Mouse (Mus musculus) brain, embryonic 18.5 days (tissue): Measurements from ENCODE around the gene Serpini2.
"Not testable (repeated sequence)": the region's sequence is repeated elsewhere in the genome, so short reads cannot be mapped to it uniquely, and the experiment has no call there.

Source experiments
- DNase-seq: peaks from one replicate; pipeline ENCODE4 v3.0.0-alpha.2; 2012; ENCODE audit warnings: low read depth, low spot score

Gene Serpini2

DNA sequence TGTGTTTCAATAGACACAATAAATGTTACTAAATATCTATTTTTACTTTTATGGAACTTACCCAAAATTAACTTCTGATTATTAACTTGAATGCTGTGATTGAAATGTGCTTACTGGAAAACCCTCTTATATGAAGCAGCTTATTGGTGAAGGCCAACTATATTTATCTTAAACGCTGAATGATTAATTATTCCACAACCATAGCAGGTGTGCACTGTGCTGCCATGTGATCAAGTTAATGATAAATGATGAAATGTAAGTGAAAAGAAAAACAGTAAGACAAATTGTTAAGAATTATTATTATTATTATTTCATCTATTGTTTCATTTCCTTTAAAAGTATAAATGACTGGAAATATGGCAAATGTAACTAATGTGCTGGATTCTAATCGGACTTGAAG, at the start of gene Serpini2:
TSS of gene Serpini2 (minus strand) at position 101 of the 400 bp plus-strand sequence.
- no peak for DNase-seq

GRCm38 (mm10) chr3:75308861-75309260, 39.0 kb upstream of the Serpini2 start:
- DNase-seq = no peak

- no peak for DNase-seq
These were observed 38.4 kb upstream of the Serpini2 start for GRCm38 (mm10) chr3:75308228-75308627.

DNA sequence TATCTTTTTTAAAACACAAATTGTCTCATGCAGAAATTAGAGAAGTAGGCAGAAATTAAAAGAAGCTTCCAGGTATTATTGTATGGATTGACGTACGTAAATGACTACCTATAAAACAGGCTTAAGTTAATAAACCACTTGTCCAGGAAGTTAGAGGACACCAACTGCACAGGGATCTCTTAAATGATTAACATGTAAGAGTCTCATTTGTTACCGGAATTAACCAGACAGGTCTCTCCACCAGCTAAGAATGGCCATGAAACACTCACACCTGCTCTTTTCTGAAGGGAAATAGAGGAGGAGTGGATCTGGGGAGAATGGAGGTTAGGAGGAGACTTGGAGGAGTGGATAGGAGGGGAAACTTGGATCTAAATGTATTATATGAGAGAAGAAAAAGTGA, 35.7 kb upstream of the Serpini2 start:
- no peak for DNase-seq

DNA sequence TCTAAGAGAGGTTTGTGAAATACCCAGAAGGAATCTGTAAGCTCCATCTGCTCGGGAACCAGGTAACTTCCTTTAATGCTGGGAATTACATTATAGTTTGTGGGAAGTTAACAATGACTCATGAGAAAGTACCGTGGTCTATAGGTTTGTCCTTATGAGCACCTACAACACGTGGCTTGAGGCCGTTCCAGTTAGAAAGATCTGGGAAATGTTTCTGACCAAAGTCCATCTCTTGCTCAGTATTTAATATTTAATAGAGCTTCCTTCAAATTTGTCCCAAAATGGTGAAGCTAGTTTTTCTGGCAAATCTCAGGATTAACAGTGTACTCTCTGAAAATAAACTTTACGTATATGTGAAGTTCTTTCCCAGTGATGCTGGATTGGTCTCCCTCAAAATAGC, 34.7 kb upstream of the Serpini2 start:
- no peak for DNase-seq

- no peak for DNase-seq
These were observed 31.2 kb upstream of the Serpini2 start for GRCm38 (mm10) chr3:75301072-75301471.

DNA sequence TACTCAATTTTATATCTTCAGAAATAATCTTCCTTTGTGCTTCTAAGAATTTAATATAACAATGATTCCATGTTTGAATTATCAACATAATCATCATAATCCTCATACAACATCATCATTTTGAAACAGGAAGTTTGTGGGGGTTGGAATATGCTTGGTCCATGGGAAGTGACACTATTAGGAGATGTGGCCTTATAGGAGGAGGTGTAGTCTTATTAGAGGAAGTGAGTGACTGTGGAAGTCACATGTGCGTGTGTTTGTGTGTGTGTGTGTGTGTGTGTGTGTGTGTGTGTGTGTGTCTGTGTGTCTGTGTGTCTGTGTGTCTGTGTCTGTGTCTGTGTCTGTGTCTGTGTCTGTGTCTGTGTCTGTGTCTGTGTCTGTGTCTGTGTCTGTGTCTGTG, 29.6 kb upstream of the Serpini2 start:
- DNase-seq = not testable (repeated sequence)

DNA sequence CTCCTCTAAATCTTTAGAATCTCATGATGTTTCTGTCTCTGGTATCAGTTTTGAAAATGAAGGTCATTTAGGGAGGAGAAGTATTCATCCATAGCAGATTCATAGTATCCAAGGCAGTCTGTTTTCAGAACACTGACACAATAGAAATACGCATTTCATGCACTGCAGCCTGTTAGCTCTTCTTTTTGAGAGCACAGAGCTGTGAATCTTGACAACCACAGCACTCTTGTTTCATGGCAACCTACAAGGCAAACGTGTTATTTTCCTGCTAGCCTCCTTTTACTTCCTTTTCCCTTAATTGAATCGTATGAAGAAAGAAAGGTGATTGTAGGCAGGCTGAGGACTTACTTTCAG, 27.9 kb upstream of the Serpini2 start:
- no peak for DNase-seq

- no peak for DNase-seq
These were observed 27.3 kb upstream of the Serpini2 start for GRCm38 (mm10) chr3:75297026-75297757.

GRCm38 (mm10) chr3:75293243-75293642, 23.4 kb upstream of the Serpini2 start:
- DNase-seq = no peak

DNA sequence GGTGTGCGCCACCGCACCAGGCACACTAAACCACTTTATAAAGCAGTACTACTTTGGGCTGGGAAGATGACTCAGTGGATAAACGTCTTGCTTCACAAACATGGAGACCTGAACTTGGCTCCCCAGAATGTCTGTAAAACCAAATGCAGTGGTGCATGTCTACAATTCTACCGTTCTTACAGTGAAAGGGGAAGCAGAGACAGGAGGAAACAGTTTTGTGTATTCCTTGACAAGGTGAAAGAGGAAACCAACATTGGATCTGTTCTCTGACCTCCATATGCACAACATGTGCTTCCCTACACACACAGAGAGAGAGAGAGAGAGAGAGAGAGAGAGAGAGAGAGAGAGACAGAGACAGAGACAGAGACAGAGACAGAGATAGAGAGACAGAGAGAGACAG, 7.6 kb upstream of the Serpini2 start:
- DNase-seq = no peak

DNA sequence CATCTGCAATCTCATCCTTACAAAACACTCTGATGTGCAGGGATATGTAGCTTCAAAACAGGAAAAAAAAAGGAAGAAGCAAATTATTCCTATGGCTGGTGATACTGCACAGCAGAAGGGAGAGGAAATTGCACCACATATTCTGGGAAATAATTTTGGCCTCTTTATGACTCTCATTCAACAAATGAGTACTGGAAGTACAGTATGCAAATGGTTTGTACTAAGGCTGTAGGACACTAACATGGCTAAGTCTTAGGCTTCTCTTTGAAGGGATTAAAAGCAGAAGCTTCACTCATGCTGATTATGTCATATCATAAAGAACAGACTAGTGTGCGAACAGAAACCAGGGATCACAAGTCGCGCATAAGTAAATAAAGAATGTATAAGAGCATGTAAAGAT, 6.6 kb upstream of the Serpini2 start:
- no peak for DNase-seq

DNA sequence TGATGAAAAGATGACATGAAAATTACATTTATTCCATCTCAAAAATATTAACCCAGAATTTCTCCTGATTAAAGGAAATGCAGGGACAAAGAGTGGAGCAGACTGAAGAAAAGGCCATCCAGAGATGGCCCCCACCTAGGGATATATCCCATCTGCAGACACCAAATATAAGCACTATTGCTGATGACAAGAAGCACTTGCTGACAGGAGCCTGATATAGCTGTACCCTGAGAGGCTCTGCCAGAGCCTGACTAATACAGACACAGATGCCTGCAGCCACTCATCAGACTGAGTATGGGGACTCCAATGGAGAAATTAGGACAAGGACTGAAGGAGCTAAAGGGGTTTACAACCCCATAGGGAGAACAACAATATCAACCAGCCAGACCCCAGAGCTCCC, 5.2 kb upstream of the Serpini2 start:
- DNase-seq = no peak

DNA sequence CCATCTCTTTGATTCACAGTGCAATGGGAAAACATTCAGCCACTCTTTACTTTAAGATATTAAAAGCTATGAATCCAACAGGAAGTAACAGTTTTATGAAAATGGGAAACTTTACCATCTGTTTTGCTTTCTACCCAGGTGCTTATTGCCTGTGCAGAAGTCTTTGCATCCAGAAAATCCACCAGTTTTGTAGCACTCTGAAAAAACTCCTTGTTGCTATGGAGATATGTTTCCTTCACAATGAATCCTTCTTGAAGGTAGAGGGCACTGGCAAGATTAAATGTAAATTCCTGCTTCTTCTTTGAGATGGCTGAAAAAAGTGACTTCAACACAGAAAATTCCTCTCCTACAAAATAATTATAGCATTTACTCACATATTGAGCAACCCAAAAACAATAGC, 10.5 kb downstream of the Serpini2 start:
- peak; percentile 30 for DNase-seq

DNA sequence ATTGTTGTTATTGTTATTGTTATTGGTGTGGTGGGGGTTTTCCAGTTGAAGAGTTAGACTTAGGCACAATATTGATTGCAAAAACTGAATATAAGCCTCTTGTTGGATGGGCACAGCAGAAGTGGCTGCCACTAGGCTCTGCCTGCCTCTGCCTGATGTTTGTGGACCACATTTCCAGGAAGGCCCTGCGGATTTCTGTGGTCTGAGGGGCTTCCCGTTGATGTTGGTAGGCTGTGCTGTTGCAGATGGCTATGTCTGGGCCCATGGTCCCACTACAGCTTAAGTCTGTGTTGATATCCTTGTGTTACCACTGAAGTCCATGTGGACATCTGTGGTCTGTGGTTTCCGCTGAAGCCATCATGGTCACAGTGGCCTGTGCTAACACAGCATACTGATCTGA, 50.2 kb downstream of the Serpini2 start:
- no peak for DNase-seq

- DNase-seq = peak; percentile 8
These were observed 50.7 kb downstream of the Serpini2 start for GRCm38 (mm10) chr3:75219211-75219610.

GRCm38 (mm10) chr3:75202808-75203503, 66.9 kb downstream of the Serpini2 start:
- no peak for DNase-seq
